Mouse (Mus musculus): Measurements from ENCODE around the gene Tctex1d4. TPM values are rescaled to one million over a fixed set of nuclear protein-coding genes. Genes with fewer than 3 reads are reported as not detected.
A peak's percentile ranks its signal among the peaks of the same experiment; 100 is the strongest.

The Tctex1d4 gene
- not detected in 2 replicates for polyA plus RNA-seq (2011; ENCODE audit: insufficient read depth, insufficient read length, low replicate concordance, missing spikeins)

- TF ChIP-seq POLR2A (IDR thresholded peaks at IDR 0.05; ENCODE audit: borderline replicate concordance, control insufficient read depth, low read depth, low read length), result no peak
- 0 out of 2 replicates have a peak, but pooled peaks have one; percentile 5 for TF ChIP-seq CTCF (IDR thresholded peaks at IDR 0.05; ENCODE audit: control insufficient read depth, insufficient read depth, low read length)
- H3K4me1 ChIP-seq (ENCODE audit: control insufficient read depth, insufficient read depth, low read length), result peaks cover 16% of the 10 kb centered on the region
- H3K4me3 ChIP-seq (replicated peaks; ENCODE audit: control insufficient read depth, low read depth, low read length), result no peak within 1 kb of the TSS
- 61% methylated on average over 9 of the region's 9 CpGs for whole genome bisulfite sequencing
- H3K27ac ChIP-seq (ENCODE audit: control insufficient read depth, insufficient read depth, low read depth, low read length, poor library complexity), result peak within 1 kb of the TSS; percentile 91
Observed at GRCm38 (mm10) chr4:117126675-117127290, at the start of gene Tctex1d4. TSS of gene Tctex1d4 (plus strand) at chr4:117126794.

DNA sequence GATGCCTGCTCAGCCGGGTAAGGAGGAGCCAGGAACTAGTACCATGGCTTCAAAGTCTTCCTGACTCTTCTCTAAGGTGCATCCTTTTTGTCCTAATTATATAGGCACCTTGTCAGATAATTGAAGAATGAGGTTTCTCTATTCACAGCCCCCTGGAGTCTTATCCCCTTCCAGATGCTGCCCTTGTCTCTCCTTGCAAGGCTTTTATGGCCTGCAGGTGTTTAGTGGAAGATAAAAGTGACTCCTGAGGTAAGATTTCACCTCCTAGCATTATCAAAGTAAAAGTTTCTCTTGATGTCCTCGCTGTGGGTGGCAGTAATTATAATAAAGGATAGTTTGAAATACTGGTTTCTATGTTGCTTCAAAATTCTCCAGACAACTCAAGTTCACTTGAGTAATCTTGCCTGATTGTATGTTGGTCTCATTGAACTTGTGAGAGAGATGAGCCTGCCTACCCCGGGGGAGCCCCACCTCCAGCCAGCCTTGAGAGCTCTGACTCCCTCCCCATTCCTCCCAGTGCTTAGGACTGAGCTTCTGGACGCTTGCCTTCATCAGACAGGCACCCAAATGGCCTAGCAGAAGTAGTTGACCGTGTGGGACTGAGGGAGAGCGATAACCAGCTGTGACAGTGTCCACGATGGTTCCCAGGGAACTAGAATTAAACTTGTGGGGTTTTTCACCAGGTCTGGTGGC, 38.5 kb upstream of the Tctex1d4 start:
- 78% methylated on average over 7 of the region's 7 CpGs for WGBS
- no peak for TF ChIP-seq CTCF (IDR thresholded peaks at IDR 0.05; ENCODE audit: control insufficient read depth, insufficient read depth, low read length)
- Histone ChIP-seq H3K4me3 (replicated peaks; ENCODE audit: control insufficient read depth, low read depth, low read length) (no peak overlapping the region), H3K4me1 (ENCODE audit: control insufficient read depth, insufficient read depth, low read length) (no peaks in the 10 kb centered on the region), H3K27ac (ENCODE audit: control insufficient read depth, insufficient read depth, low read depth, low read length, poor library complexity) (no peak overlapping the region)

DNA sequence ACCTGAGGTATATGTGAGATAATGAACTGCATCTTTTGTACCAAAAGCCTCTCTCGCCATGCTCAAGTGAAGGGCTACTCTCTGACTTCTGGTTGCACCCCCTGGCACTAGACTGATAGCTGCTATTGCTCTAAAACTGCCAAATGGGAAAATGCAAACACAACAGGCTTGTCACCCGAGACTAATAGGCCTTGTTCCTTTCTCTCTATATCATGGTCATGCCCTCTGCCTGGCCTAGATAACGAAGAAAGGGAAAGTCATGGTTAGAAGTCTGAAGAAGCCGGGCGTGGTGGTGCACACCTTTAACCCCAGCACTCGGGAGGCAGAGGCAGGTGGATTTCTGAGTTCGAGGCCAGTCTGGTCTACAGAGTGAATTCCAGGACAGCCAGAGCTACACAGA, 36.0 kb upstream of the Tctex1d4 start:
- 64% methylated on average over 7 of the region's 7 CpGs for WGBS
- Histone ChIP-seq H3K4me1 (ENCODE audit: control insufficient read depth, insufficient read depth, low read length) (no peaks in the 10 kb centered on the region), H3K4me3 (replicated peaks; ENCODE audit: control insufficient read depth, low read depth, low read length) (no peak overlapping the region), H3K27ac (ENCODE audit: control insufficient read depth, insufficient read depth, low read depth, low read length, poor library complexity) (no peak overlapping the region)
- TF ChIP-seq CTCF (IDR thresholded peaks at IDR 0.05; ENCODE audit: control insufficient read depth, insufficient read depth, low read length) (no peak), POLR2A (IDR thresholded peaks at IDR 0.05; ENCODE audit: borderline replicate concordance, control insufficient read depth, low read depth, low read length) (no peak)

DNA sequence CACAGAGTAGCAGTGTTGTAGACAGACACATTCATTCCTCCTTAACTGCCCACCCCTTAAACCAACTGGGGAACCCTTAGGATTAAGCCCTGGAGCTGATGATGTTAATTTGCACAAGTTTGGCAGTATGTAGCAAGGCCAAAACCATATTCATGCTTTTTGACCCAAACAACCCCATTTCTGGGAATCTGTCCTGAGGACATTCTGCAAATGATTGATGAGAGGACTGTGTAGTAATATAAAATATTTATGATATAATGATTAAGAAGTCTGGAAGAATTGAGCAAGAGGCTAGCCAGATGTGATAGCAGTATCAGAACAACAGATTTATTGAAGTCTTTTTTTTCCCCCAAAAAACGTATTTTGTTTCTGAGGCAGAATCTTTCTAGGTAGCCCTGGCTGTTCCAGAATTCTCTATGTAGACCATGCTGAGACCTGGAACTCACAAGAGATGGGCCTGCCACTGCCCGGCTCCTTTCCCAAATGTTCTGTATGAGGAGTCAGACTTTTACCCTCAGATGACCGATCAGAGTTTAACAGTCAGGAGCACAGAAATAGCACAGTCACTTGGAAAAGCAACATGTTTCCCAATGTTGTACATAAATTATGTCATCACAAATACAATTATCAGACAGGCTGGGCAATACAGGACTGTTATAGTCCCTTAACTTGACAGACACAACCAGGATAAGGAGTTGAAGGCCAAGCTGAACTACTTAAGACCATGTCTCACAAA, 31.8 kb upstream of the Tctex1d4 start:
- Histone ChIP-seq H3K27ac (ENCODE audit: control insufficient read depth, insufficient read depth, low read depth, low read length, poor library complexity) (no peak overlapping the region), H3K4me3 (replicated peaks; ENCODE audit: control insufficient read depth, low read depth, low read length) (no peak overlapping the region), H3K4me1 (ENCODE audit: control insufficient read depth, insufficient read depth, low read length) (peaks cover under 1% of the 10 kb centered on the region; the same call in 1 of the 2 replicates)
- 69% methylated on average over 3 of the region's 3 CpGs for WGBS
- TF ChIP-seq CTCF (IDR thresholded peaks at IDR 0.05; ENCODE audit: control insufficient read depth, insufficient read depth, low read length), result no peak
- TF ChIP-seq POLR2A (IDR thresholded peaks at IDR 0.05; ENCODE audit: borderline replicate concordance, control insufficient read depth, low read depth, low read length), result no peak

- peak within 1 kb of the TSS; percentile 52 for H3K4me3 ChIP-seq (replicated peaks; ENCODE audit: control insufficient read depth, low read depth, low read length)
- 1% methylated on average over 50 of the region's 50 CpGs for WGBS
- H3K4me1 ChIP-seq (ENCODE audit: control insufficient read depth, insufficient read depth, low read length), result peaks cover 6% of the 10 kb centered on the region; the same call in 1 of the 2 replicates
- H3K27ac ChIP-seq (ENCODE audit: control insufficient read depth, insufficient read depth, low read depth, low read length, poor library complexity), result no peak within 1 kb of the TSS
- no peak for TF ChIP-seq CTCF (IDR thresholded peaks at IDR 0.05; ENCODE audit: control insufficient read depth, insufficient read depth, low read length)
Observed at GRCm38 (mm10) chr4:117095551-117096452, 30.8 kb upstream of the Tctex1d4 start, which contains the start of gene Ptch2. TSS of gene Ptch2 (plus strand) at chr4:117096075.

GRCm38 (mm10) chr4:117096666-117097065, 29.9 kb upstream of the Tctex1d4 start:
- 25% methylated on average over 5 of the region's 5 CpGs for WGBS
- Histone ChIP-seq H3K27ac (ENCODE audit: control insufficient read depth, insufficient read depth, low read depth, low read length, poor library complexity) (no peak overlapping the region), H3K4me1 (ENCODE audit: control insufficient read depth, insufficient read depth, low read length) (peaks cover 6% of the 10 kb centered on the region; the same call in 1 of the 2 replicates), H3K4me3 (replicated peaks; ENCODE audit: control insufficient read depth, low read depth, low read length) (no peak overlapping the region)
- no peak for TF ChIP-seq CTCF (IDR thresholded peaks at IDR 0.05; ENCODE audit: control insufficient read depth, insufficient read depth, low read length)
- no peak for TF ChIP-seq POLR2A (IDR thresholded peaks at IDR 0.05; ENCODE audit: borderline replicate concordance, control insufficient read depth, low read depth, low read length)

- TF ChIP-seq CTCF (IDR thresholded peaks at IDR 0.05; ENCODE audit: control insufficient read depth, insufficient read depth, low read length), result no peak
- no peak for TF ChIP-seq POLR2A (IDR thresholded peaks at IDR 0.05; ENCODE audit: borderline replicate concordance, control insufficient read depth, low read depth, low read length)
- H3K4me3 ChIP-seq (replicated peaks; ENCODE audit: control insufficient read depth, low read depth, low read length), result no peak overlapping the region
- no peak overlapping the region for H3K27ac ChIP-seq (ENCODE audit: control insufficient read depth, insufficient read depth, low read depth, low read length, poor library complexity)
- peaks cover 6% of the 10 kb centered on the region; the same call in 1 of the 2 replicates for H3K4me1 ChIP-seq (ENCODE audit: control insufficient read depth, insufficient read depth, low read length)
- WGBS, result 65% methylated on average over 8 of the region's 8 CpGs
Observed at GRCm38 (mm10) chr4:117097969-117098763, 28.4 kb upstream of the Tctex1d4 start.

Measured in bone marrow, adult 2 months (tissue).